Mouse (Mus musculus) kidney, postnatal 0 days (tissue): ENCODE results near the gene Gm9970. TPM values are rescaled to one million over a fixed set of nuclear protein-coding genes. Genes with fewer than 3 reads are reported as not detected.
A peak's percentile ranks its signal among the peaks of the same experiment; 100 is the strongest.

Experiments
- ATAC-seq: fragments of 200-750 bp; cut with Nextera tagmentation; replicated peaks from 2 replicates; pipeline ENCODE4 v1.8.0; 2017; ENCODE audit warnings: low read depth, moderate number of reproducible peaks, moderate TSS enrichment, moderate library complexity; ENCODE audit not compliant: low FRiP score
- DNase-seq: peaks from one replicate; pipeline ENCODE4 v3.0.0-alpha.2; 2016; ENCODE audit warnings: low spot score
- H3K27ac ChIP-seq: fragments of 300-500 bp; sonication (generic); 2 replicates; pipeline ENCODE4 v1.5.1; 2014; ENCODE audit warnings: mild to moderate bottlenecking
- H3K27me3 ChIP-seq: fragments of 300-500 bp; sonication (generic); 2 replicates; pipeline ENCODE4 v1.6.1; 2014; ENCODE audit warnings: low read length, mixed read lengths; ENCODE audit not compliant: insufficient read depth
- H3K36me3 ChIP-seq: fragments of 300-500 bp; sonication (generic); 2 replicates; pipeline ENCODE4 v1.6.1; 2014; ENCODE audit warnings: low read length, mixed read lengths; ENCODE audit not compliant: insufficient read depth
- H3K4me1 ChIP-seq: fragments of 300-500 bp; sonication (generic); replicated peaks from 2 replicates; pipeline ENCODE4 v1.6.1; 2014; ENCODE audit warnings: antibody characterized with exemption, low read length, mixed read lengths; ENCODE audit not compliant: insufficient read depth
- H3K4me2 ChIP-seq: fragments of 300-500 bp; sonication (generic); 2 replicates; pipeline ENCODE4 v1.6.1; 2014; ENCODE audit warnings: mild to moderate bottlenecking, low read length, moderate library complexity, mixed read lengths
- H3K4me3 ChIP-seq: fragments of 300-500 bp; sonication (generic); replicated peaks from 2 replicates; pipeline ENCODE4 v1.5.1; 2014; ENCODE audit warnings: low read depth, low read length
- H3K9ac ChIP-seq: fragments of 300-500 bp; sonication (generic); 2 replicates; pipeline ENCODE4 v1.6.1; 2014; ENCODE audit warnings: low read depth, low read length
- H3K9me3 ChIP-seq: fragments of 300-500 bp; sonication (generic); replicated peaks from 2 replicates; pipeline ENCODE4 v1.6.1; 2016; ENCODE audit warnings: low read length, inconsistent platforms, mixed read lengths
- CTCF ChIP-seq: IDR thresholded peaks from 2 replicates; pipeline ENCODE4 v1.5.1; 2016; ENCODE audit warnings: antibody characterized with exemption, low read depth, mild to moderate bottlenecking, moderate library complexity
- WGBS: fragments of 180-500 bp; shearing (Covaris S2); extraction: QIAGEN DNeasy Blood & Tissue Kit; methylation state at CpG from one replicate; pipeline ENCODE4 v1.1.7; 2014; 5-methylcytosine and 5-hydroxymethylcytosine counted together
- polyA plus RNA-seq: library from polyadenylated mRNA; unstranded; fragments of >200 nt; fragmentation: Nextera tagmentation; extraction: Ambion mirVana; gene quantifications from 2 replicates; pipeline ENCODE4 v1.2.1, GENCODE M21; 2015

The Gm9970 gene
- polyA plus RNA-seq, 1 experiment from 2014 or later, result 0.92 TPM

DNA sequence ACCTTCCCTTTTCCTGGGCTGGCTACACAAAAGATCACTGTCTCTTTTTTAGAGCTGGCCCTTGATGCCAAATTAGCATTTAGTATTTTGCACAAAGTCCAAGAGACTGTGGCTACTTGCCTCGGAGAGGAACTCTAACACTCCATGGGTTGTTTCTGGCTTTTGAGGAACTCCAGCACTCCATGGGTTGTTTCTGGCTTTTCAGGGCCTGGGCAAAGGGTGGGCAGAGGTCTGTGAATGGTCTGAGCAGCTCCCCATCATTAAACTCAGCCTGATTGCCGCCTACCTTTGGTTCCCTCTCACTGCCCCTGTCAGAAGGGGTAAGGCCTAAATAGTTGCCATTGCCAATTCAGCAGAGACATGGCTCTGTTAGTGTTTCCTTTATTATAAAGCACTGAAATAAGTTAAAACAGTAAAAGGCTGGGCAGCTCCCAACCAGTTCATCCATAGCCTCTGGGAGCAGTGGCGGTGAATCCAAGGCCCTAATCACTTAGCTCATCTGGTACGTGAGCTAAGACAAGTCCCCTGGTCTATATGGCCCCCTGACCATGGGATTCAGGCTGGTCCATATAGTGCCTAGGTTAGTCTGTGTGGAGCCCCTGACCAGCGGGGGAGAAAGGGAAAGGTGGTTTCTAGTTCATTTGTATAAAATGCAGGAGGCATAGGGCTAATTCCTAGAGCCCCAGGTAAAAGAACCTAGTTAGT lies 42.3 kb downstream of the Gm9970 start:
- 87% methylated on average over 5 of the region's 5 CpGs for WGBS
- no peak overlapping the region for H3K9ac ChIP-seq
- TF ChIP-seq CTCF, result no peak

DNA sequence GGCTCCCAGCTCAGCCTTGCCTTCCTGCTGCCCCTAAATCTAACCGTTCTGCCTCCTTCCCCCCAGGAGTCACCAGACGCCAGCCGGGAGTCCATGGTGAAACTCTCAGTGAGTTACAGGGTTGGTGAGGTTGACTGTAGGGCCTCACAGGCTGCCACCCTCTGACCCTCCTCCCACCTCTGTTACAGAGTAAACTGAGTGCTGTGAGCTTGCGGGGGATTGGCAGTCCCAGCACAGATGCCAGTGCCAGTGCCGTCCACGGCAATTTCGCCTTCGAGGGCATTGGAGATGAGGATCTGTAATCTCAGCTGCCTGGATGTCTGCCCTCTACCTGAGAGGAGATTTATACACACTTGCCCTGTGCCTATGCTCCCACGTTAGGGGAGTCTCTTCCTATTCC lies 42.9 kb downstream of the Gm9970 start:
- no peak overlapping the region for H3K9ac ChIP-seq
- H3K27me3 ChIP-seq, result no peaks in the 10 kb centered on the region
- no peak for TF ChIP-seq CTCF
- 73% methylated on average over 9 of the region's 9 CpGs for WGBS
- peaks cover 13% of the 10 kb centered on the region; the same call in 1 of the 2 replicates for H3K4me1 ChIP-seq
- ATAC-seq (no peak), DNase-seq (no peak)
- no peak overlapping the region for H3K4me2 ChIP-seq
- no peak overlapping the region for H3K4me3 ChIP-seq
- H3K36me3 ChIP-seq, result peaks cover 45% of the 10 kb centered on the region
- 0 out of 2 replicates have a peak, but pooled peaks cover 3% of the 10 kb centered on the region for H3K9me3 ChIP-seq
- H3K27ac ChIP-seq, result no peak overlapping the region

More for the DNA sequence above, 42.3 kb downstream of the Gm9970 start:
- H3K36me3 ChIP-seq, result peaks cover 45% of the 10 kb centered on the region
- H3K4me1 ChIP-seq, result peaks cover 13% of the 10 kb centered on the region; the same call in 1 of the 2 replicates
- no peak overlapping the region for H3K4me2 ChIP-seq
- no peak overlapping the region for H3K27ac ChIP-seq
- H3K9me3 ChIP-seq, result 0 out of 2 replicates have a peak, but pooled peaks cover 3% of the 10 kb centered on the region
- ATAC-seq (no peak), DNase-seq (no peak)
- H3K4me3 ChIP-seq, result no peak overlapping the region
- no peaks in the 10 kb centered on the region for H3K27me3 ChIP-seq

DNA sequence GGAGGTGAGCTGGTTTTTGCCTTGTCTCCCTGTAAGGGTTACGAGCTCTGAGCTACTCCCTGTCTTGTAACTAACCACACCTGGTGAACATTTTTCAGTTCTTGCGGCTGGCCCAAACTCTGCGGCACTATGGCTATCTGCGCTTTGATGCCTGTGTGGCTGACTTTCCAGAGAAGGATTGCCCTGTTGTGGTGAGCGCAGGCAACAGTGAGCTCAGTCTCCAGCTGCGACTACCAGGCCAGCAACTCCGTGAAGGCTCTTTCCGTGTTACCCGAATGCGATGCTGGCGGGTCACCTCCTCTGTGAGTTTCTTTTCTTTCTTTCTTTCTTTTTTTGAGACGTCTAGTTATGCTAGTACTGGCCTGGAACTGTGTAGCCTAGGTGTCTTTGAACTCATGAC lies 44.0 kb downstream of the Gm9970 start:
- DNase-seq (no peak), ATAC-seq (no peak)
- Histone ChIP-seq H3K36me3 (peaks cover 45% of the 10 kb centered on the region), H3K9ac (no peak overlapping the region), H3K27me3 (no peaks in the 10 kb centered on the region), H3K4me3 (no peak overlapping the region), H3K27ac (no peak overlapping the region), H3K9me3 (0 out of 2 replicates have a peak, but pooled peaks cover 3% of the 10 kb centered on the region), H3K4me1 (peaks cover 15% of the 10 kb centered on the region; the same call in 1 of the 2 replicates), H3K4me2 (no peak overlapping the region)
- WGBS, result 95% methylated on average over 12 of the region's 12 CpGs
- TF ChIP-seq CTCF, result no peak

DNA sequence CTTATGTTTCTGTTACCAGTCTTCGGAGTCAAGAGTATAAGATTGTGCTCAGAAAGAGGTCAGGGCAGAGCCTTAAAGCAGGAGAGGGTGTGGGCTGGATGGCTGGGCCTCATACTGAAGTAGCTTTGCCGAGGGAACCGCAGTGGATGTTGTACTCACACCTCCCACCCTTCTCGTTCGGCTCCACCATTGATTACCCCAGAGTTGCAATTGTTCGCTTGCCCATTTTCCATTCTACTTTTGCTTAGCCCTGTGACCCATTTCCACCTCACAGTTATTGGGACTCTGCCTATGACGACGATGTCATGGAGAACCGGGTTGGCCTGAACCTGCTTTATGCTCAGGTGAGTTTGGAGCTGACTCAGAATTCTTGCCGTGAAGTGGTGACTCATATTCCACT lies 44.8 kb downstream of the Gm9970 start:
- peaks cover 20% of the 10 kb centered on the region; the same call in 1 of the 2 replicates for H3K4me1 ChIP-seq
- 90% methylated on average over 10 of the region's 10 CpGs for WGBS
- H3K36me3 ChIP-seq, result peaks cover 46% of the 10 kb centered on the region
- H3K9me3 ChIP-seq, result 0 out of 2 replicates have a peak, but pooled peaks cover 3% of the 10 kb centered on the region
- ATAC-seq (no peak), DNase-seq (no peak)
- H3K4me2 ChIP-seq, result no peak overlapping the region
- H3K4me3 ChIP-seq, result no peak overlapping the region
- H3K27ac ChIP-seq, result no peak overlapping the region
- no peaks in the 10 kb centered on the region for H3K27me3 ChIP-seq
- TF ChIP-seq CTCF, result no peak
- H3K9ac ChIP-seq, result no peak overlapping the region

- no peak for DNase-seq
- H3K27ac ChIP-seq, result no peak overlapping the region
- peaks cover 51% of the 10 kb centered on the region for H3K36me3 ChIP-seq
- TF ChIP-seq CTCF, result no peak
- no peak for ATAC-seq
- H3K4me3 ChIP-seq, result no peak overlapping the region
- no peaks in the 10 kb centered on the region for H3K27me3 ChIP-seq
- H3K9ac ChIP-seq, result no peak overlapping the region
- WGBS, result 88% methylated on average over 4 of the region's 4 CpGs
- H3K9me3 ChIP-seq, result 0 out of 2 replicates have a peak, but pooled peaks cover 3% of the 10 kb centered on the region
- H3K4me1 ChIP-seq, result peaks cover 17% of the 10 kb centered on the region; the same call in 1 of the 2 replicates
- H3K4me2 ChIP-seq, result no peak overlapping the region
These were observed 45.4 kb downstream of the Gm9970 start for GRCm38 (mm10) chr5:31195671-31196070.

DNA sequence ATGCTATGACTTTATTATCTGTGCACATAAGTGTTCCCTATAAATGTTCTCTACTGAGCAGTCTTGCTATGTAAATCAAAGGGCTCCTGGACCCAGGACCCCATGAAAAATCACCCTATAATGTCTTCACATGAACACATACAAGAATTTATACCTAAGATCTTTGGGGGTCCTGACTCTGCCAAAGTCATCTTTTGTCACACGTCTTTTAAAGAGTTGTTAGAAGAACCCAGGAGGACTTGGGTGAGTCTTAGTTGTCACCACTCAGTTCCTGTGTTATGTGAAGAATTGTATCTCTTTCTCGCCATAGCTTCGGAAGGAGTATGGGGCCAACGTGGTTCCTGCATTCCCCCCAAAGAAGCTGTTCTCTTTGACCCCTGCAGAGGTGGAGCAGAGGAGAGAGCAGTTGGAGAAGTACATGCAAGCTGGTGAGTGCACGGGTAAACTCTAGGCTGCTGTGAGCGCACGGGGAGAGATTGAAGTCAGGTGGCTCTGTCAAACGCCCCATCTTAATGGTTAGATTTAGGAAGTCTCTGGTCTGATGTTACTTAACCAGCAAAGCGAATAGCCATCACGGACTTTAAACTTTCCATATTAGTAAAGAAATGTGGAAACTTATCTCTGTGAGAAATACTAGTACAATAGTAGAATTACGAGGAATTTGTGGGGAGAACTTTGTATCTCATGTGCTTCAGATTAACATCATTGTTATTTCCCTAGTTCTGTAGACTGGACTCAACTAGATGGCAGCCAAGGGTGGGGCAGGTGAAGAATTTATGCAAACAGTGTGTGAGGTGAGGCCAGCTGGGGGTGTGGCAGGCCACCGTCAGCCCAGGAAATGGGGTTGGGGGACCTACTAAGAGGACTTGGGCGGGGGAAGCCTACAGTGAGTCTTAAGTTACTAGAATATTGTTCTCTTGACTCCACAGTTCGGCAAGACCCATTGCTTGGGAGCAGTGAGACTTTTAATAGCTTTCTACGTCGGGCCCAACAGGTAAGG lies 46.2 kb downstream of the Gm9970 start:
- no peak overlapping the region for H3K27ac ChIP-seq
- no peaks in the 10 kb centered on the region for H3K9me3 ChIP-seq
- H3K9ac ChIP-seq, result no peak overlapping the region
- peak overlapping the region; percentile 75 for H3K4me2 ChIP-seq
- H3K27me3 ChIP-seq, result no peaks in the 10 kb centered on the region
- DNase-seq (no peak), ATAC-seq (no peak)
- H3K36me3 ChIP-seq, result peaks cover 59% of the 10 kb centered on the region
- no peak overlapping the region for H3K4me3 ChIP-seq
- 90% methylated on average over 16 of the region's 16 CpGs for WGBS
- TF ChIP-seq CTCF, result no peak
- peaks cover 11% of the 10 kb centered on the region; the same call in 1 of the 2 replicates for H3K4me1 ChIP-seq
